Mouse (Mus musculus): ENCODE data around the gene Agap1. TPM values are rescaled to one million over a fixed set of nuclear protein-coding genes. Genes with fewer than 3 reads are reported as not detected.

Agap1 gene
- polyA plus RNA-seq, 1 experiment = 43.1 TPM

GRCm38 (mm10) chr1:89613234-89613870 lies 158.7 kb downstream of the Agap1 start:
- TF ChIP-seq CTCF (IDR thresholded peaks at IDR 0.05; ENCODE audit: extremely low read depth, insufficient read depth, low read length) (no peak), POLR2A (IDR thresholded peaks at IDR 0.05; ENCODE audit: extremely low read depth, insufficient read depth, low read length) (no peak)
- no peak overlapping the region for H3K27ac ChIP-seq (ENCODE audit: insufficient read depth, low read length)
- peaks cover 5% of the 10 kb centered on the region for H3K4me1 ChIP-seq (ENCODE audit: control insufficient read depth, insufficient read depth, low read length)
- no peak overlapping the region for H3K4me3 ChIP-seq (ENCODE audit: insufficient read depth, low read length)

- H3K27ac ChIP-seq (ENCODE audit: insufficient read depth, low read length) = no peak overlapping the region
- no peak overlapping the region for H3K4me3 ChIP-seq (ENCODE audit: insufficient read depth, low read length)
- peaks cover 4% of the 10 kb centered on the region for H3K4me1 ChIP-seq (ENCODE audit: control insufficient read depth, insufficient read depth, low read length)
- no peak for TF ChIP-seq CTCF (IDR thresholded peaks at IDR 0.05; ENCODE audit: extremely low read depth, insufficient read depth, low read length)
- no peak for TF ChIP-seq POLR2A (IDR thresholded peaks at IDR 0.05; ENCODE audit: extremely low read depth, insufficient read depth, low read length)
Measured at GRCm38 (mm10) chr1:89616556-89616955, 161.9 kb downstream of the Agap1 start.

- no peak overlapping the region for H3K4me3 ChIP-seq (ENCODE audit: insufficient read depth, low read length)
- peaks cover 2% of the 10 kb centered on the region for H3K4me1 ChIP-seq (ENCODE audit: control insufficient read depth, insufficient read depth, low read length)
- H3K27ac ChIP-seq (ENCODE audit: insufficient read depth, low read length) = no peak overlapping the region
- no peak for TF ChIP-seq CTCF (IDR thresholded peaks at IDR 0.05; ENCODE audit: extremely low read depth, insufficient read depth, low read length)
Measured at GRCm38 (mm10) chr1:89617336-89617735, 162.7 kb downstream of the Agap1 start.

- TF ChIP-seq POLR2A (IDR thresholded peaks at IDR 0.05; ENCODE audit: extremely low read depth, insufficient read depth, low read length) (no peak), CTCF (IDR thresholded peaks at IDR 0.05; ENCODE audit: extremely low read depth, insufficient read depth, low read length) (no peak)
- Histone ChIP-seq H3K4me1 (ENCODE audit: control insufficient read depth, insufficient read depth, low read length) (peaks cover 9% of the 10 kb centered on the region), H3K27ac (ENCODE audit: insufficient read depth, low read length) (no peak overlapping the region), H3K4me3 (ENCODE audit: insufficient read depth, low read length) (no peak overlapping the region)
Measured at GRCm38 (mm10) chr1:89619963-89620362, 165.4 kb downstream of the Agap1 start.

- TF ChIP-seq POLR2A (IDR thresholded peaks at IDR 0.05; ENCODE audit: extremely low read depth, insufficient read depth, low read length) (no peak), CTCF (IDR thresholded peaks at IDR 0.05; ENCODE audit: extremely low read depth, insufficient read depth, low read length) (no peak)
- Histone ChIP-seq H3K27ac (ENCODE audit: insufficient read depth, low read length) (no peak overlapping the region), H3K4me1 (ENCODE audit: control insufficient read depth, insufficient read depth, low read length) (peaks cover 9% of the 10 kb centered on the region), H3K4me3 (ENCODE audit: insufficient read depth, low read length) (no peak overlapping the region)
Measured at GRCm38 (mm10) chr1:89621014-89621791, 166.6 kb downstream of the Agap1 start.

- TF ChIP-seq CTCF (IDR thresholded peaks at IDR 0.05; ENCODE audit: extremely low read depth, insufficient read depth, low read length) = no peak
- no peak for TF ChIP-seq POLR2A (IDR thresholded peaks at IDR 0.05; ENCODE audit: extremely low read depth, insufficient read depth, low read length)
- H3K27ac ChIP-seq (ENCODE audit: insufficient read depth, low read length) = no peak overlapping the region
- H3K4me3 ChIP-seq (ENCODE audit: insufficient read depth, low read length) = no peak overlapping the region
- H3K4me1 ChIP-seq (ENCODE audit: control insufficient read depth, insufficient read depth, low read length) = peaks cover 9% of the 10 kb centered on the region
Measured at GRCm38 (mm10) chr1:89621952-89622351, 167.3 kb downstream of the Agap1 start.

GRCm38 (mm10) chr1:89622801-89623200 lies 168.2 kb downstream of the Agap1 start:
- TF ChIP-seq POLR2A (IDR thresholded peaks at IDR 0.05; ENCODE audit: extremely low read depth, insufficient read depth, low read length) (no peak), CTCF (IDR thresholded peaks at IDR 0.05; ENCODE audit: extremely low read depth, insufficient read depth, low read length) (no peak)
- H3K4me1 ChIP-seq (ENCODE audit: control insufficient read depth, insufficient read depth, low read length) = peaks cover 9% of the 10 kb centered on the region
- H3K27ac ChIP-seq (ENCODE audit: insufficient read depth, low read length) = no peak overlapping the region
- no peak overlapping the region for H3K4me3 ChIP-seq (ENCODE audit: insufficient read depth, low read length)

- Histone ChIP-seq H3K4me1 (ENCODE audit: control insufficient read depth, insufficient read depth, low read length) (peaks cover 9% of the 10 kb centered on the region), H3K27ac (ENCODE audit: insufficient read depth, low read length) (no peak overlapping the region), H3K4me3 (ENCODE audit: insufficient read depth, low read length) (no peak overlapping the region)
- TF ChIP-seq CTCF (IDR thresholded peaks at IDR 0.05; ENCODE audit: extremely low read depth, insufficient read depth, low read length) (no peak), POLR2A (IDR thresholded peaks at IDR 0.05; ENCODE audit: extremely low read depth, insufficient read depth, low read length) (no peak)
Measured at GRCm38 (mm10) chr1:89625312-89625711, 170.7 kb downstream of the Agap1 start.

GRCm38 (mm10) chr1:89625967-89626366 lies 171.4 kb downstream of the Agap1 start:
- Histone ChIP-seq H3K4me1 (ENCODE audit: control insufficient read depth, insufficient read depth, low read length) (peaks cover 9% of the 10 kb centered on the region), H3K27ac (ENCODE audit: insufficient read depth, low read length) (no peak overlapping the region), H3K4me3 (ENCODE audit: insufficient read depth, low read length) (no peak overlapping the region)
- TF ChIP-seq POLR2A (IDR thresholded peaks at IDR 0.05; ENCODE audit: extremely low read depth, insufficient read depth, low read length) (no peak), CTCF (IDR thresholded peaks at IDR 0.05; ENCODE audit: extremely low read depth, insufficient read depth, low read length) (no peak)

- Histone ChIP-seq H3K27ac (ENCODE audit: insufficient read depth, low read length) (no peak overlapping the region), H3K4me1 (ENCODE audit: control insufficient read depth, insufficient read depth, low read length) (peaks cover 9% of the 10 kb centered on the region), H3K4me3 (ENCODE audit: insufficient read depth, low read length) (no peak overlapping the region)
- TF ChIP-seq POLR2A (IDR thresholded peaks at IDR 0.05; ENCODE audit: extremely low read depth, insufficient read depth, low read length) (no peak), CTCF (IDR thresholded peaks at IDR 0.05; ENCODE audit: extremely low read depth, insufficient read depth, low read length) (no peak)
Measured at GRCm38 (mm10) chr1:89626940-89627339, 172.3 kb downstream of the Agap1 start.

Measured in cortical plate, adult 2 months (tissue).